Mouse (Mus musculus) embryo, embryonic 10 days (tissue): Measurements from ENCODE around the gene Nmnat2.
A peak's percentile ranks its signal among the peaks of the same experiment; 100 is the strongest.

Source experiments
- DNase-seq: peaks from one replicate; pipeline ENCODE4 v3.0.0-alpha.2; 2015; ENCODE audit warnings: low spot score

The Nmnat2 gene

GRCm38 (mm10) chr1:152954821-152955523 is at the start of gene Nmnat2:
TSS of gene Nmnat2 (plus strand) at chr1:152954993.
- peak; percentile 71 for DNase-seq

- DNase-seq, result no peak
These were observed 41.0 kb upstream of the Nmnat2 start for GRCm38 (mm10) chr1:152913483-152914460.

GRCm38 (mm10) chr1:152915766-152916165 is 39.0 kb upstream of the Nmnat2 start:
- no peak for DNase-seq

- no peak for DNase-seq
These were observed 37.9 kb upstream of the Nmnat2 start for GRCm38 (mm10) chr1:152916936-152917335.

GRCm38 (mm10) chr1:152917626-152918025 is 37.2 kb upstream of the Nmnat2 start:
- no peak for DNase-seq

- DNase-seq, result no peak
These were observed 33.0 kb upstream of the Nmnat2 start for GRCm38 (mm10) chr1:152921786-152922185.

- peak; percentile 20 for DNase-seq
These were observed 20.8 kb upstream of the Nmnat2 start for GRCm38 (mm10) chr1:152933962-152934361.

- DNase-seq, result no peak
These were observed 19.3 kb upstream of the Nmnat2 start for GRCm38 (mm10) chr1:152935476-152935875.

- no peak for DNase-seq
These were observed 18.4 kb upstream of the Nmnat2 start for GRCm38 (mm10) chr1:152936365-152936764.

- no peak for DNase-seq
These were observed 11.8 kb upstream of the Nmnat2 start for GRCm38 (mm10) chr1:152942977-152943376.

GRCm38 (mm10) chr1:152954167-152954566 is 626 bp upstream of the Nmnat2 start:
- DNase-seq, result no peak

GRCm38 (mm10) chr1:152955564-152956211 is 895 bp downstream of the Nmnat2 start:
- DNase-seq, result no peak

GRCm38 (mm10) chr1:152956221-152956620 is 1.4 kb downstream of the Nmnat2 start:
- DNase-seq, result peak; percentile 85

- no peak for DNase-seq
These were observed 9.6 kb downstream of the Nmnat2 start for GRCm38 (mm10) chr1:152964344-152964743.

- DNase-seq, result no peak
These were observed 11.4 kb downstream of the Nmnat2 start for GRCm38 (mm10) chr1:152966222-152966621.

GRCm38 (mm10) chr1:152966686-152967085 is 11.9 kb downstream of the Nmnat2 start:
- no peak for DNase-seq

- DNase-seq, result no peak
These were observed 14.3 kb downstream of the Nmnat2 start for GRCm38 (mm10) chr1:152969081-152969480.

GRCm38 (mm10) chr1:152972957-152973356 is 18.2 kb downstream of the Nmnat2 start:
- DNase-seq, result peak; percentile 48

GRCm38 (mm10) chr1:152973421-152973820 is 18.6 kb downstream of the Nmnat2 start:
- peak; percentile 53 for DNase-seq

- DNase-seq, result no peak
These were observed 19.1 kb downstream of the Nmnat2 start for GRCm38 (mm10) chr1:152973861-152974260.

GRCm38 (mm10) chr1:152975144-152975543 is 20.4 kb downstream of the Nmnat2 start:
- DNase-seq, result no peak

GRCm38 (mm10) chr1:152978700-152979099 is 23.9 kb downstream of the Nmnat2 start:
- no peak for DNase-seq
